Mouse (Mus musculus) lung, postnatal 0 days (tissue): ENCODE results near the gene Enthd1.

Source experiments
- CTCF ChIP-seq: IDR thresholded peaks from 2 replicates; pipeline ENCODE4 v1.5.1; 2016; ENCODE audit warnings: antibody characterized with exemption, mild to moderate bottlenecking
- EP300 ChIP-seq: IDR thresholded peaks from 2 replicates; pipeline ENCODE4 v1.6.1; 2016; ENCODE audit warnings: antibody characterized with exemption, mild to moderate bottlenecking, control low read depth

DNA sequence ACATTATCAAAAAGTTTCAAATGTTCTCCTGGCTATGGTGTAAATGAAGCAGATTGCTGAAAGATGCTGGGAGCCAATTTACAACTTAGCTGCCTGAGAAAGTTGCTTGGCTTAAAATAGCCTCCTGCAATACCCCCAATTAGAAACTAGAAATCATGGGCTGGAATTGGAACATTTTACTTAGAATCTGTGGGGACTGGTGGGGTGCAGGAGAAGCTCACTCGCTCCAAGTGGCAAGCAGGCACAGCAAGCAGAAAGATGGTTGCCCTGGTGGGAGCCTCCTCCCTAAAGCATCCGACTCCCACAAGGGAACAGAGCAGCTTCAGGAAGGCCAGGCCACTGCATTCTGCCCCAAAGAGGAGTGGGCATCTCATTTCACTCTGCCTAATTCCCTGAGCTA is 28.9 kb downstream of the Enthd1 start:
- TF ChIP-seq CTCF (no peak), EP300 (no peak)
